ENCODE assay signal across 8 mouse cellular contexts in the genomic region with DNA sequence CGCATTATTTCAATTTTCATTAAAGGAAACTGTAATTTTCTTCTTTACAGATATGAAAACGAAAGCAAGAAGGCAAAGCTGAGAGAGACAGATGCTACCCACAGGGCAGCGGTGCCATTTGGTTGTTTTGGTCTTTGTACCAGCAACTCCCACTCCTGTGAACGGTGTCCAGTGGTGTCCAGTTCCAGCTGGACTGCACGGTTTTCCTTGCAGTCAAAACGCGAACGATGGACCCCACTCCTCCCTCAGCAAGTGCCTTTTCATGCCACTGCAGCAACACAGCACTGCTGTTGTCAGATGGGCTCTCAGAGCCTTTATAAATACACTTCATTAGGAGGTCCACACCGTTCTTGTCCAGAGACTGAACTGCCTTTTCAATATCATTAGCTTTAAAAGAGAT. TPM values are rescaled to one million over a fixed set of nuclear protein-coding genes. Genes with fewer than 3 reads are reported as not detected.
A peak's percentile ranks its signal among the peaks of the same experiment; 100 is the strongest.
DNase-seq lines count a peak whose midpoint lies in the region; ATAC-seq and TF ChIP-seq lines count a peak whose summit lies in the region.

No protein-coding gene starts in this region.

- H3K27ac ChIP-seq in forebrain, postnatal 0 days (ENCODE audit: low read depth, low read length): no peak overlapping the region
- no peak overlapping the region for H3K27ac ChIP-seq in liver, embryonic 14.5 days

- H3K4me2 ChIP-seq in forebrain, postnatal 0 days (ENCODE audit: low read depth): peak overlapping the region; percentile 28; the same call in 1 of the 2 replicates
- H3K4me2 ChIP-seq in liver, embryonic 14.5 days (ENCODE audit: low read depth): peak overlapping the region; percentile 40

- H3K4me1 ChIP-seq in forebrain, postnatal 0 days (ENCODE audit: insufficient read depth): no peaks in the 10 kb centered on the region
- H3K4me1 ChIP-seq in liver, embryonic 14.5 days (replicated peaks; ENCODE audit: control insufficient read depth in 2 of 2, insufficient read depth in 2 of 2, low read length in 1 of 2): peaks cover 0 to under 1% of the 10 kb centered on the region in 2 experiments; a peak in 2 of 4 replicates

- 59% methylated on average over 9 of the region's 9 CpGs for WGBS in forebrain, postnatal 0 days
- WGBS in liver, embryonic 14.5 days (ENCODE audit: insufficient replicate concordance): 58% methylated on average over 9 of the region's 9 CpGs

- ATAC-seq in activated CD4-positive, CD25-positive, alpha-beta regulatory T cell, adult 4 months: peak; percentile 17
- ATAC-seq in forebrain, postnatal 0 days: no peak
- no peak for ATAC-seq in liver, embryonic 14.5 days (ENCODE audit: insufficient read depth)

- peak; percentile 17 for DNase-seq in kidney, postnatal 10 days
- no peak for DNase-seq in kidney, adult 8-10 months
- DNase-seq in forebrain, postnatal 0 days: no peak
- no peak for DNase-seq in liver, embryonic 14.5 days (ENCODE audit: low read depth in 3 of 3, low spot score in 3 of 3)
- no peak for DNase-seq in urinary bladder, adult 2 months (ENCODE audit: low spot score)
- DNase-seq in frontal cortex, adult 2 months (ENCODE audit: extremely low spot score in 1 of 2, low spot score in 1 of 2): no peak
- DNase-seq in cerebellum, adult 18-20 months: no peak

- no peak for TF ChIP-seq CTCF in forebrain, postnatal 0 days (IDR thresholded peaks at IDR 0.05; ENCODE audit: low read depth)
- TF ChIP-seq CTCF in liver, embryonic 14.5 days (IDR thresholded peaks at IDR 0.05; ENCODE audit: low read depth): no peak

- H3K36me3 ChIP-seq in forebrain, postnatal 0 days (ENCODE audit: insufficient read depth): no peaks in the 10 kb centered on the region
- H3K36me3 ChIP-seq in liver, embryonic 14.5 days (replicated peaks; ENCODE audit: control insufficient read depth, insufficient read depth, low read depth): no peaks in the 10 kb centered on the region

- no peaks in the 10 kb centered on the region for H3K9me3 ChIP-seq in forebrain, postnatal 0 days (ENCODE audit: low read length)
- no peaks in the 10 kb centered on the region for H3K9me3 ChIP-seq in liver, embryonic 14.5 days (ENCODE audit: control insufficient read depth, low read length)

- H3K27me3 ChIP-seq in forebrain, postnatal 0 days (ENCODE audit: insufficient read depth, low read length): no peaks in the 10 kb centered on the region
- no peaks in the 10 kb centered on the region for H3K27me3 ChIP-seq in liver, embryonic 14.5 days (ENCODE audit: control insufficient read depth, insufficient read depth, low read length)

- H3K4me3 ChIP-seq in forebrain, postnatal 0 days (ENCODE audit: low read depth, low read length): no peak overlapping the region
- peak overlapping the region in 1 of 2 experiments; percentile 11; a peak in 1 of 4 replicates for H3K4me3 ChIP-seq in liver, embryonic 14.5 days (ENCODE audit: insufficient read depth in 1 of 2, low read depth in 2 of 2, low read length in 2 of 2)

- no peak overlapping the region for H3K9ac ChIP-seq in forebrain, postnatal 0 days
- no peak overlapping the region for H3K9ac ChIP-seq in liver, embryonic 14.5 days (replicated peaks)

- no peak for TF ChIP-seq EP300 in liver, embryonic 14.5 days (IDR thresholded peaks at IDR 0.05; ENCODE audit: low read depth)

RNA-seq across cellular contexts. Expression of gene Taf1b, which starts 5.1 kb away (rescaled TPM):
- polyA plus RNA-seq in activated CD4-positive, CD25-positive, alpha-beta regulatory T cell, adult 4 months (2017; shearing (Covaris generic)): 10 to 100 TPM; 66.2 to 68.5 TPM
- 28.5 and 33.6 TPM in 2 replicates for total RNA-seq in forebrain, postnatal 0 days (2014; rRNA removed)
- polyA plus RNA-seq in forebrain, postnatal 0 days (2015; fragmentation: Nextera tagmentation; extraction: Ambion mirVana): 30.5 and 35.3 TPM in 2 replicates
- polyA plus RNA-seq in liver, embryonic 14.5 days (2012; rRNA removed): 3.0 and 4.7 TPM in 2 replicates
- polyA plus RNA-seq in liver, embryonic 14.5 days (2014; fragmentation: Nextera tagmentation; extraction: Ambion mirVana): 9.3 TPM in 2 replicates
- 17.0 and 17.8 TPM in 2 replicates for polyA plus RNA-seq in urinary bladder, adult 2 months (2012; rRNA removed)
- polyA plus RNA-seq in frontal cortex, adult 2 months (2012; rRNA removed): 20.1 and 23.7 TPM in 2 replicates
